Mouse (Mus musculus): ENCODE data around the gene Zfyve26.

Gene Zfyve26

GRCm38 (mm10) chr12:79296126-79296816 is at the start of gene Zfyve26:
Gene Zfyve26, minus strand, starts transcription at chr12:79296304.
- peak; percentile 97 for DNase-seq

- DNase-seq: no peak
Observed at GRCm38 (mm10) chr12:79341291-79341845, 45.3 kb upstream of the Zfyve26 start.

GRCm38 (mm10) chr12:79340513-79340912 is 44.4 kb upstream of the Zfyve26 start:
- peak; percentile 38 for DNase-seq

- DNase-seq: no peak
Observed at GRCm38 (mm10) chr12:79338791-79339190, 42.7 kb upstream of the Zfyve26 start.

- no peak for DNase-seq
Observed at GRCm38 (mm10) chr12:79331722-79332121, 35.6 kb upstream of the Zfyve26 start.

- no peak for DNase-seq
Observed at GRCm38 (mm10) chr12:79330571-79330970, 34.5 kb upstream of the Zfyve26 start.

GRCm38 (mm10) chr12:79327868-79328267 is 31.8 kb upstream of the Zfyve26 start:
- DNase-seq: no peak

GRCm38 (mm10) chr12:79326745-79327144 is 30.6 kb upstream of the Zfyve26 start:
- peak; percentile 15 for DNase-seq

GRCm38 (mm10) chr12:79326236-79326635 is 30.1 kb upstream of the Zfyve26 start:
- no peak for DNase-seq

GRCm38 (mm10) chr12:79322539-79322938 is 26.4 kb upstream of the Zfyve26 start:
- peak; percentile 28 for DNase-seq

GRCm38 (mm10) chr12:79320895-79321294 is 24.8 kb upstream of the Zfyve26 start:
- DNase-seq: no peak

- DNase-seq: no peak
Observed at GRCm38 (mm10) chr12:79317339-79317738, 21.2 kb upstream of the Zfyve26 start.

- DNase-seq: no peak
Observed at GRCm38 (mm10) chr12:79313721-79314120, 17.6 kb upstream of the Zfyve26 start.

GRCm38 (mm10) chr12:79306013-79306412 is 9.9 kb upstream of the Zfyve26 start:
- no peak for DNase-seq

GRCm38 (mm10) chr12:79305131-79305530 is 9.0 kb upstream of the Zfyve26 start:
- peak; percentile 20 for DNase-seq

GRCm38 (mm10) chr12:79301802-79302201 is 5.7 kb upstream of the Zfyve26 start:
- DNase-seq: peak; percentile 65

- no peak for DNase-seq
Observed at GRCm38 (mm10) chr12:79297884-79298636, 2.0 kb upstream of the Zfyve26 start.

GRCm38 (mm10) chr12:79297121-79297576 is 1.0 kb upstream of the Zfyve26 start, which contains the start of gene Rad51b:
Gene Rad51b, plus strand, starts transcription at chr12:79297282.
- DNase-seq: peak; percentile 88

- no peak for DNase-seq
Observed at GRCm38 (mm10) chr12:79292874-79293273, 3.2 kb downstream of the Zfyve26 start.

- DNase-seq: no peak
Observed at GRCm38 (mm10) chr12:79282595-79282994, 13.5 kb downstream of the Zfyve26 start.

GRCm38 (mm10) chr12:79279513-79280115 is 16.5 kb downstream of the Zfyve26 start:
- DNase-seq: no peak

- DNase-seq: no peak
Observed at GRCm38 (mm10) chr12:79272604-79273003, 23.5 kb downstream of the Zfyve26 start.

GRCm38 (mm10) chr12:79261035-79261434 is 35.1 kb downstream of the Zfyve26 start:
- DNase-seq: peak; percentile 24

All from lung, postnatal 10 days (tissue).